Mouse (Mus musculus) myocyte (in vitro differentiated cells): ENCODE results near the gene Ctxn1. TPM values are rescaled to one million over a fixed set of nuclear protein-coding genes. Genes with fewer than 3 reads are reported as not detected.

Experiments used
- H3K27me3 ChIP-seq: one replicate; pipeline ENCODE4 v1.6.1; 2011; ENCODE audit not compliant: control insufficient read depth, insufficient read depth, insufficient read length
- H3K36me3 ChIP-seq: one replicate; pipeline ENCODE4 v1.6.1; 2011; ENCODE audit not compliant: control insufficient read depth, insufficient read depth
- H3K4me2 ChIP-seq: one replicate; pipeline ENCODE4 v1.6.1; 2011; ENCODE audit warnings: low read depth, control low read depth
- H3K4me3 ChIP-seq: one replicate; pipeline ENCODE4 v1.5.1; 2011; ENCODE audit warnings: mild to moderate bottlenecking, control low read depth, moderate library complexity
- H3K79me2 ChIP-seq: one replicate; pipeline ENCODE4 v1.6.1; 2011; ENCODE audit not compliant: control insufficient read depth, insufficient read depth
- H3ac ChIP-seq: one replicate; pipeline ENCODE4 v1.6.1; 2011; ENCODE audit not compliant: control insufficient read depth, insufficient read length
- CEBPB ChIP-seq: IDR thresholded peaks from 2 replicates; pipeline ENCODE4 v1.6.1; 2011; ENCODE audit warnings: mild to moderate bottlenecking, moderate library complexity; ENCODE audit not compliant: poor library complexity, insufficient read depth, severe bottlenecking
- E2F4 ChIP-seq: IDR thresholded peaks from one replicate; pipeline ENCODE4 v1.6.1; 2011; ENCODE audit warnings: mild to moderate bottlenecking, control low read depth, moderate library complexity; ENCODE audit not compliant: insufficient read depth
- MAX ChIP-seq: IDR thresholded peaks from one replicate; pipeline ENCODE4 v1.6.1; 2011; ENCODE audit warnings: low read depth, mild to moderate bottlenecking, control low read depth
- MYOD1 ChIP-seq, 3 experiments: IDR thresholded peaks; one replicate each; pipeline ENCODE4 v1.6.1; 2011; ENCODE audit warnings: control low read depth in 2 of 3, low read depth in 2 of 3, mild to moderate bottlenecking in 2 of 3, moderate library complexity in 1 of 3; ENCODE audit not compliant: insufficient read length in 2 of 3, control insufficient read depth in 1 of 3
- MYOG ChIP-seq, 3 experiments: IDR thresholded peaks; one replicate each; pipeline ENCODE4 v1.6.1; 2011; ENCODE audit warnings: control low read depth in 2 of 3, low read depth in 2 of 3, mild to moderate bottlenecking in 2 of 3; ENCODE audit not compliant: insufficient read length in 2 of 3, control insufficient read depth in 1 of 3, insufficient read depth in 1 of 3
- POLR2A ChIP-seq: IDR thresholded peaks from one replicate; pipeline ENCODE4 v1.6.1; 2011; ENCODE audit warnings: low read depth, mild to moderate bottlenecking, control low read depth, moderate library complexity; ENCODE audit not compliant: insufficient read length
- POLR2AphosphoS2 ChIP-seq: IDR thresholded peaks from one replicate; pipeline ENCODE4 v1.6.1; 2011; ENCODE audit warnings: low read depth, control low read depth; ENCODE audit not compliant: insufficient read length
- REST ChIP-seq: IDR thresholded peaks from one replicate; pipeline ENCODE4 v1.6.1; 2011; ENCODE audit warnings: mild to moderate bottlenecking, control low read depth, moderate library complexity; ENCODE audit not compliant: insufficient read depth, insufficient read length
- SRF ChIP-seq: IDR thresholded peaks from one replicate; pipeline ENCODE4 v1.6.1; 2011; ENCODE audit warnings: low read depth; ENCODE audit not compliant: control insufficient read depth, insufficient read length
- TCF12 ChIP-seq: IDR thresholded peaks from one replicate; pipeline ENCODE4 v1.6.1; 2011; ENCODE audit warnings: mild to moderate bottlenecking, control low read depth; ENCODE audit not compliant: poor library complexity, insufficient read depth, severe bottlenecking
- TCF3 ChIP-seq: IDR thresholded peaks from one replicate; pipeline ENCODE4 v1.6.1; 2011; ENCODE audit warnings: low read depth, control low read depth; ENCODE audit not compliant: insufficient read length
- USF1 ChIP-seq: IDR thresholded peaks from one replicate; pipeline ENCODE4 v1.6.1; 2011; ENCODE audit warnings: low read depth, mild to moderate bottlenecking, control low read depth, moderate library complexity
- polyA plus RNA-seq: library from polyadenylated mRNA; unstranded; fragments of >200 nt; fragmentation: generic; extraction: Trizol; gene quantifications from one replicate; pipeline ENCODE4 v1.2.1, GENCODE M21; 2012; ENCODE audit warnings: missing spikeins

Ctxn1 gene
- polyA plus RNA-seq, 1 experiment, result 32.6 TPM

- Histone ChIP-seq H3ac (peak overlapping the region; percentile 11), H3K27me3 (peaks cover 12% of the 10 kb centered on the region), H3K36me3 (no peaks in the 10 kb centered on the region), H3K4me3 (peak overlapping the region; percentile 11), H3K79me2 (no peaks in the 10 kb centered on the region), H3K4me2 (peak overlapping the region; percentile 77)
- no peak for TF ChIP-seq MAX
- no peak for TF ChIP-seq SRF
- no peak for TF ChIP-seq POLR2AphosphoS2
- TF ChIP-seq MYOG (IDR thresholded peaks at IDR 0.05; ENCODE audit: control insufficient read depth in 1 of 3, insufficient read depth in 1 of 3, insufficient read length in 2 of 3, low read depth in 2 of 3), result no peak
- TF ChIP-seq REST, result no peak
- no peak for TF ChIP-seq CEBPB
- TF ChIP-seq USF1, result no peak
- no peak for TF ChIP-seq TCF12
- TF ChIP-seq MYOD1 (IDR thresholded peaks at IDR 0.05; ENCODE audit: control insufficient read depth in 1 of 3, insufficient read length in 2 of 3, low read depth in 2 of 3), result no peak
- no peak for TF ChIP-seq TCF3
- TF ChIP-seq E2F4, result no peak
- TF ChIP-seq POLR2A, result no peak
Measured at GRCm38 (mm10) chr8:4214006-4214980, 44.8 kb downstream of the Ctxn1 start.

GRCm38 (mm10) chr8:4213210-4214005 is 45.7 kb downstream of the Ctxn1 start:
- Histone ChIP-seq H3ac (peak overlapping the region; percentile 11), H3K4me3 (peak overlapping the region; percentile 11), H3K79me2 (no peaks in the 10 kb centered on the region), H3K27me3 (peaks cover 12% of the 10 kb centered on the region), H3K36me3 (no peaks in the 10 kb centered on the region), H3K4me2 (peak overlapping the region; percentile 77)
- TF ChIP-seq MAX, result no peak

- Histone ChIP-seq H3K4me3 (no peak overlapping the region), H3K36me3 (no peaks in the 10 kb centered on the region), H3ac (peak overlapping the region; percentile 11), H3K79me2 (no peaks in the 10 kb centered on the region), H3K27me3 (peaks cover 8% of the 10 kb centered on the region), H3K4me2 (peak overlapping the region; percentile 77)
- TF ChIP-seq REST (no peak), POLR2AphosphoS2 (no peak), SRF (no peak), MYOG (IDR thresholded peaks at IDR 0.05; ENCODE audit: control insufficient read depth in 1 of 3, insufficient read depth in 1 of 3, insufficient read length in 2 of 3, low read depth in 2 of 3) (no peak)
Measured at GRCm38 (mm10) chr8:4212809-4213209, 46.3 kb downstream of the Ctxn1 start.

GRCm38 (mm10) chr8:4211097-4211496 is 48.0 kb downstream of the Ctxn1 start:
- TF ChIP-seq MYOD1 (IDR thresholded peaks at IDR 0.05; ENCODE audit: control insufficient read depth in 1 of 3, insufficient read length in 2 of 3, low read depth in 2 of 3) (no peak), MYOG (IDR thresholded peaks at IDR 0.05; ENCODE audit: control insufficient read depth in 1 of 3, insufficient read depth in 1 of 3, insufficient read length in 2 of 3, low read depth in 2 of 3) (no peak), CEBPB (no peak), USF1 (no peak), POLR2AphosphoS2 (no peak), E2F4 (no peak), SRF (no peak), POLR2A (no peak), TCF3 (no peak), MAX (no peak), REST (no peak), TCF12 (no peak)
- H3K4me2 ChIP-seq, result no peak overlapping the region
- no peaks in the 10 kb centered on the region for H3K79me2 ChIP-seq
- no peaks in the 10 kb centered on the region for H3K36me3 ChIP-seq
- H3K27me3 ChIP-seq, result no peaks in the 10 kb centered on the region
- no peak overlapping the region for H3ac ChIP-seq
- no peak overlapping the region for H3K4me3 ChIP-seq

Other genes with a start within 250 kb of the Ctxn1 start
- not detected for gene Cd209f, start 153.4 kb downstream of the Ctxn1 start, polyA plus RNA-seq
- not detected for gene Cd209g, start 125.2 kb downstream of the Ctxn1 start, polyA plus RNA-seq
- 18.0 TPM for gene Evi5l, start 92.7 kb downstream of the Ctxn1 start, polyA plus RNA-seq
- gene Prr36, start 41.8 kb downstream of the Ctxn1 start, polyA plus RNA-seq, result 0.19 TPM
- 2.4 TPM for gene Lrrc8e, start 32.4 kb downstream of the Ctxn1 start, polyA plus RNA-seq
- 35.0 TPM for gene Map2k7, start 20.5 kb downstream of the Ctxn1 start, polyA plus RNA-seq
- gene Gm49320, start 20.4 kb downstream of the Ctxn1 start, polyA plus RNA-seq, result 0.36 TPM
- 1.4 TPM for gene Tgfbr3l, start 11.1 kb downstream of the Ctxn1 start, polyA plus RNA-seq
- gene Snapc2, start 6.2 kb downstream of the Ctxn1 start, polyA plus RNA-seq, result 36.2 TPM
- gene Timm44, start 16.6 kb upstream of the Ctxn1 start, polyA plus RNA-seq, result 45.6 TPM
- gene Ccl25, start 65.9 kb upstream of the Ctxn1 start, polyA plus RNA-seq, result 6.7 TPM
- gene Elavl1, start 66.1 kb upstream of the Ctxn1 start, polyA plus RNA-seq, result 44.2 TPM
- 0.07 TPM for gene Cers4, start 233.8 kb upstream of the Ctxn1 start, polyA plus RNA-seq